Mouse (Mus musculus): Measurements from ENCODE around the gene Ppp1r37.
A peak's percentile ranks its signal among the peaks of the same experiment; 100 is the strongest.

DNA sequence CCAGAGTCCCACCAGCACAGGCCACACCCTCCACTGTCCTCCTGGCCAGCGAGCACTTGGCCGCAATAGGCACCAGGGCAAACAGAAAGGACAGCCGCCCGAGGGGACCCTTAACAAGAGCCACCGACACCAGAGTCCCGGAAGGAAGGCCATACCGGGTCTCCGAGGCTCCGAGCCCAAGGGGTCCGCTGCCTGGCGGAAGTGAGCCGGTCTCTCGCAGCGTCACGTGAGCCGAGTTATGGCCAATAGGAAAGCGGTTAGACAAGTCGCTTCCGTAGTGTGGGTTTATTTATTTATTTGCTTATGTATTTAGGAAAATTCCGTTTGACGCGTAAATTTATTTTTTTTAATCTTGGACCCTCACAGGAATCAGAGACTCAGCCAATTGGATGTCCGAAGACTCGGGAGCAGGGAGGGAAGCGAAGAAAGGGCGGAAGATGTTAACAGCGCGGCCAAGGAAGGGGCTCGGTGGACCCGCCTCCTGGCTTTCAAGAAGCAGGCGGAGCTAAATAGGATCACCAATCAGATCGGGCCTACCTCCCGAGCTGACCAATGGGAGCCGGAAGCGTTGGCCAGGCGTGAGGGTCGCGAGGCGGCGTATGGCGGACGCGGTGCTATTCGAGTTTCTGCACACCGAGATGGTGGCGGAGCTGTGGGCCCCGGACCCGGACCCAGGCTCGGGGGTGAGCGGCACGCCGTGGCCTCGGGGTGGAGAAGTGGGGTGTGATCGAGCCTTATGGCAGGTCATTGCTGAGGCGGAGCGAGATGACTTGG is 54.5 kb downstream of the Ppp1r37 start, which contains the start of the genes Bloc1s3 and Trappc6a:
- no peak for TF ChIP-seq CTCF (IDR thresholded peaks at IDR 0.05; ENCODE audit: control insufficient read depth, insufficient read depth, low read length)
- TF ChIP-seq POLR2A (IDR thresholded peaks at IDR 0.05; ENCODE audit: borderline replicate concordance, control insufficient read depth, low read depth, low read length), result peak; percentile 87
